Mouse (Mus musculus): ENCODE results near the gene Timeless.
"Not testable (repeated sequence)": the region's sequence is repeated elsewhere in the genome, so short reads cannot be mapped to it uniquely, and the experiment has no call there.

Gene Timeless

DNA sequence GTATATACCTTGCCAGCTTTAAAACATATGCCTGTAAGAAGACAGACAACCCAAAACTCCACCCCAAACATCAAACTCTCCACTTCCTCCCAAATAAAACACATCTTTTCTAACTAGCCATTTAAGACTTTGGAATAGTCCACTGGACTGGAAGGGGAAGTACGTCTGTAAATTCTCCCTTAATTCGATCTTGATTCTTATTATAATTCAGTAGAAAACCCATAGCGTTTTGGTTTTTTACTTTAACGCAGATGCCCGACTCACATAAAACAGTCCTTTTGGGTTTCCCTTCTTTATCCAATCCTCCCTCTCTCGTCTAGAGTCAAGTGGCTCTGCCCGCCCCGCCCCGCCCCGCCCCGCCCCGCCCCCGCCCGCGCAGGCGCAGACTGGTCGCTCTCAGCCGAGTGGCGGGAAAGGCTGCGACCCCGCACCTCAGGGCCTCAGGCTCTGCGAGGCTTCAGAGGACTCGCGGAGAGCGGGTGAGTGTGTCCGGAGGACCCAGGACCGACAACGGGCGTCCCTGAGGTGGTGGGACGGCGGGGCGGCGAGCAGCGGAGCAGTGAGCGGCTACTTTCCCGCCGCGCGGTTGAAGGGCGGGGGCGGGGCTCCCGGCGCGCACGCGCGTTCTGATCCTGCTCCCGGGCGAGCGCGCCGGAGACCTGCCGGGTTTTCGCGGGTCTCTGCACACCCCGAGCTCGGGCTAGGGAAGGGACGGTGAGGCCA, at the start of gene Timeless:
Gene Timeless, plus strand, starts transcription at position 369 of the 723 bp plus-strand sequence.
- peak; percentile 39 for DNase-seq (ENCODE audit: low spot score)

- DNase-seq (ENCODE audit: low spot score) = no peak
These were observed 47.6 kb upstream of the Timeless start for GRCm38 (mm10) chr10:128184296-128184695.

- DNase-seq (ENCODE audit: low spot score) = no peak
These were observed 46.5 kb upstream of the Timeless start for GRCm38 (mm10) chr10:128185277-128185940.

GRCm38 (mm10) chr10:128185959-128186358, 45.9 kb upstream of the Timeless start:
- DNase-seq (ENCODE audit: low spot score) = peak; percentile 29

- no peak for DNase-seq (ENCODE audit: low spot score)
These were observed 44.7 kb upstream of the Timeless start for GRCm38 (mm10) chr10:128187181-128187605.

- DNase-seq (ENCODE audit: low spot score) = no peak
These were observed 43.5 kb upstream of the Timeless start for GRCm38 (mm10) chr10:128188242-128188877.

DNA sequence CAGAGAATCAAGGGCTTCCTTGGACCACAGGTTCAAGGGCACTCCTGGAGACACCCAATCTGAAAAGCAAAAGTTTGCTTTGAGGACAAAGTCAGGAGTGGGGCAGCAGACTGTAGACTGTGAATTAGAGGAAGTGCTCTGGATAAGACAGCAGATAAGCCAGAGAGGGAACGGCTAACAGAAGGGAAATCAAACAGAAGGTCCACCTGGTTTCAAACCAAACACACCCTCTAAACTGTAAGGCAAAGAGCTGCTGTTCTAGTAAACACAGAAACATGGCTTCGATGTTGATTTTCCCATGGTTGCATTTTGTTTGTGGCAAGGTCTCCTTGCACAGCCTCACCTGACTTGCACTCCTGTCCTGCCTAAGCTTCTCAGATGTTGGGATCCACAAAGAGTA, 40.4 kb upstream of the Timeless start:
- DNase-seq (ENCODE audit: low spot score) = no peak

DNA sequence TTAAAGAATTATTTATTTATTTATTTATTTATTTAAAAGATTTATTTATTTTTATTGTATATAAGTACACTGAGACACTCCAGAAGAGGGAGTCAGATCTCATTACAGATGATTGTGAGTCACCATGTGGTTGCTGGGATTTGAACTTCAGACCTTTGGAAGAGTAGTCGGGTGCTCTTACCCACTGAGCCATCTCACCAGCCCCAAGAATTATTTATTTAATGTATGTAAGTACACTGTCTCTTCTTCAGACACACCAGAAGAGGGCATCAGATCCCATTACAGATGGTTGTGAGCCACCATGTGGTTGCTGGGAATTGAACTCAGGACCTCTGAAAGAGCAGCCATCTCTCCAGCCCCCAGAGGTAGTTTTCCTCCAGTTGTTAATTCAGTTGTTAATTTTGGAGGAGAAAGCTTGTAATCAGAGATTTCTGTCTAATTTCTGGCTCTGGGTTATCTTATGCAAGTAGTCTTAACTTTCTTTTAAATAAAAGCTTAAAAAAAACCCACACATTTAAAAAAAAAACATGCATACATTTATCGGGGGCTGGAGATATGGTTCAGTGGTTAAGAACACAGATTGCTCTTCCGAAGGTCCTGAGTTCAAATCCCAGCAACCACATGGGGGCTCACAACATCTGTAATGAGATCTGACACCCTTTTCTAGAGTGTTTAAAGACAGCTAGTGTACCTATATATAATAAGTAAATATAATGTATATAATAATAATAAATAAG, 39.7 kb upstream of the Timeless start:
- not testable (repeated sequence) for DNase-seq (ENCODE audit: low spot score)

- DNase-seq (ENCODE audit: low spot score) = no peak
These were observed 38.8 kb upstream of the Timeless start for GRCm38 (mm10) chr10:128193113-128193512.

DNA sequence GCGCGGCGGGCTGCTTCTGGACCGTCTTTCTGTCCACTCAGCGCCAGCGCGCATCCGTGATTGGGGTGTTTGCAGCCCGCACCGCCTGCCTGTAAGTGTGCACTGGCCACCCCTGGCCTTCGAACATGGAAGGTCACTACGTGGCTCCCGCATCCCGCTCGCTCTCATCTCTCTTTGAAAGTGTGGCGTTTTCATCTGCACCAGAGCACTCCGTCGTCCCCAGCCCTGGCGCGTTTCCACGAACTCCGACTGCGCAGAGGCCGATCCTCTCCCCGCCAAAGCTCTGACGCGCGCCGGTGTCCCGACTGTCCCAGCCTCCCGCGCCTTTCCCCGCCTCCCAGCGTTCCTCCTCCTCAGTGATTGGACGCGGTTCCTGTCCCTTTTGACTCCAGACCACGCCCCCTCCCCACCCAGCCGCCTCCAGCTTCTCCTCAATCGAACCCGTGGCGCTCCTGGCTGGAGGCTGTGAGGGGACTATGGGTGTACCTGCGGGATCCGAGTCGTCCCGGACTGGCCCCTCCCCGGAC, 37.8 kb upstream of the Timeless start, which contains the start of gene Gls2:
Gene Gls2, plus strand, starts transcription at position 434 of the 527 bp plus-strand sequence.
- peak; percentile 90 for DNase-seq (ENCODE audit: low spot score)

GRCm38 (mm10) chr10:128194551-128195461, 37.1 kb upstream of the Timeless start:
- no peak for DNase-seq (ENCODE audit: low spot score)

DNA sequence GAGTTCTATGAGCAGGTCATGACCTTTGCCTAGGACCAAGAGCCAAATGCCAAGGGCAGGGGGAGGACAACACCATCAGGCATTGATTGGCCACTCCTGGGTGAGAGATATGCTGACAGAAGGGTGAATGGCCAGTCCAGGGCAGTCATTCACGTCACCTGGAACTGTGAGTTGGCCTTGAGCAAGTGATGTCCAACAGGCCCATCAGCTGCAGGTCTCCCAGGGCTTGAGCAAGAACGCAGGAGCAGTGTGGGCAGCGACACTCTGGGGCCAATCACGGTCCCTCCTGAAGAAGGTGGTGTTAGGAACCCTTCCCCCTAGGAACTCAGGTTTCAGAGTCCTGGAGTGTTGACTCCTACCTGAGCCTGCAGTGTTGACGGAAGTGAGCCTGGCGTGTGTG, 30.0 kb upstream of the Timeless start:
- DNase-seq (ENCODE audit: low spot score) = no peak

DNA sequence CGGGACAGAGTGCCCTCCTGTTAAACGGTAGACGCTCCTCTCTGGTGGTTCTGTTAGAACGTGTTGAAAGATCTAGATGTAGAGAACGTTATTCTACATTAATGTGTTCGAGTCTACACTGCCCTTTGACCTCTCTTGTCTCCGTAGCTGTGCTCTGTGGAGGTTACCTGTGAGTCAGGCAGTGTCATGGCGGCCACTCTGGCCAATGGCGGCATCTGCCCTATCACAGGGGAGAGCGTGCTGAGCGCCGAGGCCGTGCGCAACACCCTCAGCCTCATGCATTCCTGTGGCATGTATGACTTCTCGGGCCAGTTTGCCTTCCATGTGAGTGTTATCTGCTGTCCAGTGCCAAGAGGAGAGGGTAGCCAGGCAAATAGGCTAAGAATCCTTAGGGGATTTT, 26.9 kb upstream of the Timeless start:
- no peak for DNase-seq (ENCODE audit: low spot score)

DNA sequence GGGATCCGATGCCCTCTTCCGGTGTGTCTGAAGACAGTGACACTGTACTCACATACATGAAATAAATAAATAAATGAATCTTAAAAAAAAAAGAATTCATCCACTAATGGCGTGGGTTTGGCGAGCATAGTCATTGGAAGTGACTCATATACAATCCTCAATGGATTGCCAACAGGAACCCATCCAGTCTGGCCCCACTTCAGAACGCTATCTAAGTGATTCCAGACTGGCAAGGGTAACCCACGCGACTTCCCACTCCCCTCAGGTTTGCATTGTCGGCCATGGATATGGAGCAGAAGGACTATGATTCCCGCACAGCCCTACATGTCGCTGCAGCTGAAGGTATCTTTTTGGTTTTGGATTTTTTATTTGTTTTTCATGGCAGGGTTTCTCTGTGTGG, 23.5 kb upstream of the Timeless start:
- no peak for DNase-seq (ENCODE audit: low spot score)

- no peak for DNase-seq (ENCODE audit: low spot score)
These were observed 22.4 kb upstream of the Timeless start for GRCm38 (mm10) chr10:128209311-128210009.

- DNase-seq (ENCODE audit: low spot score) = no peak
These were observed 21.7 kb upstream of the Timeless start for GRCm38 (mm10) chr10:128210131-128210530.

GRCm38 (mm10) chr10:128210954-128211353, 20.9 kb upstream of the Timeless start:
- no peak for DNase-seq (ENCODE audit: low spot score)

- peak; percentile 61 for DNase-seq (ENCODE audit: low spot score)
These were observed 20.3 kb upstream of the Timeless start, which contains the start of gene Spryd4 for GRCm38 (mm10) chr10:128211390-128212108. Gene Spryd4 (minus strand): TSS chr10:128211807.

GRCm38 (mm10) chr10:128212148-128212547, 19.7 kb upstream of the Timeless start:
- no peak for DNase-seq (ENCODE audit: low spot score)
